Mouse (Mus musculus): ENCODE measurements around the gene Saa4. TPM values are rescaled to one million over a fixed set of nuclear protein-coding genes. Genes with fewer than 3 reads are reported as not detected.
"Not testable (repeated sequence)": the region's sequence is repeated elsewhere in the genome, so short reads cannot be mapped to it uniquely, and the experiment has no call there.

Gene Saa4
- total RNA-seq, 4 experiments from 2014 or later, result not detected

DNA sequence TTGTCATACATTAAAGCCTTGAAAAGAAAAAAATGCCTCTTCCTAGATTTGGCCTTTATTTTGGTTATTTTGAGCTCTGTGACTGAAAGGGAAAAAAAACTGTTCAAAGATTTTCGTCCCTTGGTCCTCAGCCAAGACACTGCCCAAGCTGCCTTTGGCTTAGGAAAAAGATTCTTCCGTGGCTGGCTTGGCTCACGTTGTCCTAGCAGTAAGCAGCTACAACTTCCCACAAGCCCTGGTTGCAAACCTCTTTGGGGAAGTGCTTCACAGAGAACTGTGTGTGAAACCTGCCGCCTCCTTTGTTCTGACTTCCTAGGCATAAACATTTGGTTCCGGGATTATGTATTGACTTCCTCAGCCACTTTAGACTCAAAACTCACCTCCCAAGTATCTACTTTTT lies 15.5 kb downstream of the Saa4 start:
- DNase-seq (ENCODE audit: low spot score in 2 of 2), result no peak

DNA sequence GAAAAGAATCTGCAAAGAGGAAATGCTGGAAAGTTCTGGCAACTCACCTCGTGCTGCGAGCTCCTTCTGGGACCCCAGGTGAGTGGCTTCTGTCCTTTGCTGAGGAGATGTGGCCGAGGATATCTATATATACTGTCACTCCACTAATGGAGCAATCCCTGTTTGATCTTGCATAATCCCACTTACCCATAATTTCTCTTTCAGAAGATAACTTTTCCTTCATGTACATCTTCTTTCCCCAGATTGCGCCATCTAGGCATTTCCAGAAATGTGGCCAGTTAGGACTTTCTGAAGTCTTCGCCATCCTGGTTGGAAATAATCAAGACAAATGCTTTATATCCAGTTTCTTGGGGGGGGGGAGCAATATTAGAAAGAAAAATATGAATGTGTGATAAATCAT lies 16.8 kb downstream of the Saa4 start, which contains the start of gene Saa3:
Gene Saa3 (minus strand): TSS at position 101 of the 400 bp plus-strand sequence.
- DNase-seq (ENCODE audit: low spot score in 2 of 2), result no peak

DNA sequence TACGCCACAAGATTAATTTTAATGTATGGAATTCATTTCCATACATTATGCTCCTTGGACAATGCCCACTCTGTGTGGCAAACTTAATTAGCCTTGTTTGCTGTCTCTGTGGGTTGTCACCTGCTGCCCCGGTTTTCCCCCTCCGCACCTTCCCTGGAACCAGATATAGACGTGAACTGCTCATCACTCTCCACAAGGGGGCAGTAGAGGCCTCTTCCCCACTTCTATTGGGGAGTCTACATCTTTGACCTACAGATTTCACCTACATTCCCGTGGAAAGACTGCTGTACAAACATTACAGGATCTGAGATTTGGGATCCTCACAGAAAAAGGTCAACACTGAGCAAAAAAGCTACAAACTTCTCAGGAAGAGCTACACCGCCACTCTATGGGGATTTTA lies 17.9 kb downstream of the Saa4 start:
- DNase-seq (ENCODE audit: low spot score in 2 of 2), result no peak

DNA sequence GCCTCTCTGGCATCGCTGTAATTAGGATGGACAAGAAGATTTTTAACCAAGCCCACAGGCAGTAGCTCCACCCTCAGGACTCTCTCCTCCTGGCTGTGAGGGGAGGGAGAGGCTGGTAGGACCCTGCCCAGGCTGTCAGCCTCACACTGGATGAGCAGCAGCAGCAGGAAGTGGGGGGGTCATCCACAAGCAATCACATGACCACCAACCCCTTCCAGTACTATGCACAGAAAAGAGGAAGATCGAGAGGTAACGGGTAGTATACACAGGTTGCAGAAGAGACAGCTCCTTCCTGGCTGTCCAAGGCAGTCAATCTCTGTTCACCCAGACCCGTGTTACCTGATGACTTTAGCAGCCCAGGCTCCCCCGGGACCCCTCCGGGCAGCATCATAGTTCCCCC lies 20.2 kb downstream of the Saa4 start:
- DNase-seq (ENCODE audit: low spot score in 2 of 2), result no peak

DNA sequence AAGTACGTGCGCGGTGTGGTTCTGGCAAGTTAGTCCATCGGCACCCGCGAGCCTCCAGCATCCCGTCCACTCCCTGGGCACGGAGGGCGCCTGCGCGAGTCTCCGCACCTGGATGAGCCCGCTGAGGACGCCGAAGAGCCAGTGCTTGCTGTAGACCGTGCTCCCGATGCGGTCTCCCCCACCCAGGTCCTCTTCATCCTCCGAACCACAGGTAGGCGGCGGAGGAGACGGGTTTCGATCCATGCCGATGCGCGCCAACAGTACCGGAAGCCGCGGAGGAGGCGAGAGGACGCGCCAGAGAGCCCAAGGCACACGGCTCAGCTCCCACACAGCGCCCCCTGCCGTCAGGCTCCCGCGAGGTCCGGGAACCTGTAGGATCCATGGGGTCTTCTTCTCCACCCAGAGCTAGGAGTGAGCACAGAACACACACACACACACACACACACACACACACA lies 22.0 kb downstream of the Saa4 start, which contains the start of gene Saal1:
Gene Saal1 (minus strand): TSS at position 291 of the 455 bp plus-strand sequence.
- peak; percentile 49 to 71 for DNase-seq (ENCODE audit: low spot score in 2 of 2)

DNA sequence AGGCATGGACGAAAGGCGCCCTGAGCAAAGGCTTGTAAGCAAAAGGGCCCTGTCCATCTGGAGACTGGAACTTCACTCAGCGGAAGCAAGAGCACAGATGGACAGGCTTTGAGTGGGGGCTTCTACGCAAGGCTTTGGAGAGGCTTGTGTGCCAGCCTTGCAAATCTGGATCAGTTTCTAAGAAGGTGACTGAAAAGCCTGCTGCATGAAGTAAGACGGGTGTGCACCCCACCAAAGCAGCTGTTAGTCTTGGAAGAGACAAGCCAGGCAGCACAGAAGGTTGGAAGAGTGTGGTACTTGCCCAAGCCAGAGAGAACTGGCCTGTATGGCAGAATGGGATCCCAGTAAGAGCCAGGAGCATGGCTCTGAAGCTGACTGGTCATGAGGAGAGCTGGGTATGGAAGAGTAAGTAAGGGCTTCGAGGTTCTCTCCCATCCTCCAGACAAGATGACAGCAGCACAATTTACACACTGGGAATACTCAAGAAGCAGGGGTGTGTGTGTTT lies 31.8 kb downstream of the Saa4 start:
- no peak for DNase-seq (ENCODE audit: low spot score in 2 of 2)

DNA sequence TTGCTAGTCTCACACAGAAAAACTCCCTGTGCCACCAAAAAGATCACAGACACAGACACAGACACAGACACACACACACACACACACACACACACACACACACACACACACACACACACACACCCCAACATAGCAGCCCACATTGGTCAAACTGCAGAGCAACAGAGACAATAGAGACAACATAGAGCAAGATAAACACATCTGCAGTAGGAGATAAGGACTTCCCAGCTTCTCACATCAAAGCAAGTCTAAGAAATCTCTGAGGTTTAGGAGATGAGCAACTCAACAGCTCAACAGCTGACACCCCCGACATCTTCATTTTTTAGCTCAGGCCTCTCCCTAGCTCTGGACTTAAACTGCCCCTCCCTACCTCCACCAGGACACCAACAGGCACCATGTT lies 35.6 kb downstream of the Saa4 start:
- no peak for DNase-seq (ENCODE audit: low spot score in 2 of 2)

DNA sequence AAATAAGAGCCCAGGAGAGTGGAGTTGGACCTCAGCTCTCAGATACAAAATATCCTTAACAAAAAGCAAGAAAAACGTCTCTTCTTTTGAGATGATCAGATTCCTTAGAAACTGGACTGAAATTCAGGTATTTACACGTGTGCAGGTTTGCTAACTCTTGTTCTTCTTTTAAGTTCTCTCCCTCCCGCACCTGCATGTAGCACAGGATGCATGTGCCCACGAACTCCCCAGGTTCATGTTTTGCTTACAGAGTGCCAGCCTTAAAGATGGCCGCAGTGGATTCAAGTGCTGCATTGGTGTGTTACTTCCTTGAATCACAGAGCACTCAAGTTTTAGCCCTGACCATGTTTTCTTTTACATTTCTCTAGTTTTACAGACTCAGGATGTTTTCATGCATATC lies 45.6 kb downstream of the Saa4 start:
- DNase-seq (ENCODE audit: low spot score in 2 of 2), result no peak

DNA sequence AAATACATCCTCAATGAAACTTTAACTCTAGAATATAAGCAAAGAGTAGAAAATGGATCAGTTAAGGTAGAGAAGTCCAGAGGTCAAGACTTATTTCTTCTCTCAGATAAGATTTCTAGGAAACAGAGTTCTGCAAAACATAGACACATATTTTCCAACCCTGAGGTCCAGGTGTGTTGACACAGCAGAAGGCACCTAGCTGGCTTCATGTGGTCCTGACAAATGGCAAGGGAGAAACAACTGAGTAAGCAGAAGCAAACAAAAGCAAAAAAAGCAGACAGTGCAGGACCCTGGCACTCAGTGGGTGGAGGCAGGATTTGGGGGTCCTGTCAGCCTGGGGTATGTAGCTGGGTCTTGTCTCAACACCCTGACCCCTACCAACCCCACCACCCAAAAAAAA lies 51.7 kb downstream of the Saa4 start:
- no peak for DNase-seq (ENCODE audit: low spot score in 2 of 2)

DNA sequence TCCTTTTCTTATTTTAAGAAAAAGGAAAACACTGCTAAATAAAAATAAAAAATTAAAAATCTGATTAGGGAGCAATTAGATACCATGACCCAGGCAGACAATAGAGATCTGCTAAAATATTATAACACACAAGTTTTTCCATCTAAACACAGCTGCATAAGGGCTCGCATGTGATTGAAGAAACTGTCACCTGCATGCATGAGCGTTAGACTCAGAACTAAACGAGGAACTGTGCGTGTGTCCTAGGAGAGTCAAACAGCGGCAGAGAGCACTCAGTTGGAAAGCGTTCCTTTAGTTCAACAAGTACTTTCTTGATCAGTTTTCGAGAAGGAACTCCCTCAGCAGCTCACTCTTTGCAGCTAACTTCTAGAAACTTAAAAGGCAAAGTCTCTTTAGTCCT lies 53.4 kb downstream of the Saa4 start:
- not testable (repeated sequence) for DNase-seq (ENCODE audit: low spot score in 2 of 2)

DNA sequence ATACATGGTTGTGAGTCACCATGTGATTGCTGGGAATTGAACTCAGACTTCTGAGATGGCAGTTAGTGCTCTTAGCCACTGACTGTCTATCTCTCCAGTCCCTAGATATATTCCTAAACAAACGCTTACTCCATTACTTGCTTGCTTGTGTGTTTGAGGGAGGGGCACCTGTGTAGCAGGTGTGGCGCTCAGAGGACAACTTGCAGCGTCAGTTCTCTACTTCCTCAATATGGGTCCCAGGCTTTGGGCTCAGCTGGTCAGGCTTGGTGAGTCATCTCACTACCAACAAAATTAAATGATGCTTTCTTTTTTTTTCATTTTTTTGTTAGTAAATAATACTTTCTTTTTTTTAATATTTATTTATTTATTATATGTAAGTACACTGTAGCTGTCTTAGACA lies 54.0 kb downstream of the Saa4 start:
- DNase-seq (ENCODE audit: low spot score in 2 of 2), result no peak

Other genes with a start within 250 kb of the Saa4 start
- gene Sergef, start 92.8 kb downstream of the Saa4 start, total RNA-seq (2022), result 1 to 10 TPM; 1.5 to 3.8 (median 3.1) TPM
- under 1 TPM; 0.29 to 0.85 (median 0.39) TPM for gene Tph1, start 60.1 kb downstream of the Saa4 start, total RNA-seq (2022)
- gene Saal1, start 21.9 kb downstream of the Saa4 start, total RNA-seq (2022), result 1 to 10 TPM; 2.5 to 3.7 (median 3.4) TPM
- not detected for gene Saa3, start 16.9 kb downstream of the Saa4 start, total RNA-seq (2022)
- not detected for gene Saa1, start 10.4 kb upstream of the Saa4 start, total RNA-seq (2022)
- not detected for gene Saa2, start 19.2 kb upstream of the Saa4 start, total RNA-seq (2022)
- gene Hps5, start 63.5 kb upstream of the Saa4 start, total RNA-seq (2022), result 10 to 100 TPM; 12.2 to 17.4 (median 14.0) TPM
- gene Gtf2h1, start 63.5 kb upstream of the Saa4 start, total RNA-seq (2022), result 10 to 100 TPM; 14.7 to 18.4 (median 16.6) TPM
- 1,000 to 10,000 TPM; 2,911 to 3,222 (median 3,007) TPM for gene Ldha, start 108.9 kb upstream of the Saa4 start, total RNA-seq (2022)
- gene Ldhc, start 128.6 kb upstream of the Saa4 start, total RNA-seq (2022), result not detected
- 10 to 100 TPM; 50.3 to 64.8 (median 57.9) TPM for gene Tsg101, start 187.4 kb upstream of the Saa4 start, total RNA-seq (2022)
- gene Uevld, start 225.9 kb upstream of the Saa4 start, total RNA-seq (2022), result 10 to 100 TPM; 10.8 to 18.9 (median 12.1) TPM

Measured in gastrocnemius, adult 8-10 months (tissue).